Mouse (Mus musculus) ZHBTc4 (cell line): ENCODE measurements around the gene Dio3.

Experiments
- DNase-seq: peaks from one replicate; pipeline ENCODE4 v3.0.0-alpha.2; 2011; ENCODE audit warnings: low read depth, low spot score

Dio3 gene

DNA sequence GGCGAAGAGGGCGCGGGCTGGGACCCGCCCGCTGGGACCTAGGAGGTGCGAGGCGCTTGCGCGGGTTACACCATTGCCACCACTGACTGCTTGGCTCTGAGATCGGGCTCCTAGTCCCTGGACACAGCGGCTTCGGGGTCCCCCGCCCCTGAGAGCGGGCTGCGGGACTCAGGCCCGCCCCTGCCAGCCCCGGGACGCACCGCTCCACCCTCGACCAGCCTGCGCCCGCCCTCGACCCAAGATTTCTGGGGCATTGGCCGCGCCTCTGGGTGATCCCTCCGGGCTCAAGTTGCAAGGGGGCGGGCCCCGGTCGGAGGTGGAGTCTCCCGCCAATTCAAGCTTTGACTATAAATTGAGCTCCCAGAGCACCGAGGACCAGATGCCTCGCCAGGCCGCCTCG lies at the start of gene Dio3:
Gene Dio3 (plus strand): TSS at position 216 of the 400 bp plus-strand sequence.
- DNase-seq = peak; percentile 91

DNA sequence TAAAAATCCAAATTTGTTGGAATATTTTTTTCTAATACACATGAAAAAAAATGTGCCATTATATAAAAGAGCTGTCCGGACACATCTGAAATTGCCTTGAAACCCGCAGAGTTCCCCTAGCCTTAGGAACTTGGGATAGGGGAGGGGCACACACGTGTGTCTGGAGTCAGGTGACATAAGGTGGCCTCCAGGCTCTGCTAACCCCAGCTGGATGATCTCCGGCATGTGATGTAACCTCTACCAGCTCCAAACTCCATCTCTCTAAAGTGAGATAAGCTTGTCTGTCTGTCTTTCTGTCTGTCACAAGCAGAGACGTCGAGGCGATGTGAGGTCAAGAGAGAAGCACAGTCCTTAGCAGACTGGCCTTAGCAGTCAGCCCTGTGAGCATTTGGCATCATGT lies 48.6 kb upstream of the Dio3 start:
- DNase-seq = no peak

DNA sequence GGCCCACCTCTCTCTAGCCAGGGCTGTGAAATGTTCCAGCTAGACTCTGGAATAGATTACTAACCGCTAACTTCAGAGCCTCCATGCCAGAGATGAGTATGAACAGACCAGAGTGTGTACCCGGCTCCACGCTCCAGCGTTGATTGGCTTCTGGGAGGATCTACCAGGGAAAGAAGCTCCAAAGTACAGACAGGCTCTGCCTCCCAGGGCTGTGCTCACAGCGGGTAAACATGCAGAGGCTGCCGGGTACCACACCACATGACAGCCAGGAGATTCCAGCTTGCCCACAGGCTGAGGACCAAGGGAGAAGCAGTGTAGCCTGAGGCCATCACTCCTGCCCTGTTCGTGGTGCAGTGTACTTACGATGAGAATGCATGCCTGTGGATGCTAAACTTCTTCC lies 48.1 kb upstream of the Dio3 start:
- no peak for DNase-seq

GRCm38 (mm10) chr12:110231709-110232600 lies 46.9 kb upstream of the Dio3 start:
- peak; percentile 32 for DNase-seq

- no peak for DNase-seq
These were observed 43.0 kb upstream of the Dio3 start for GRCm38 (mm10) chr12:110235908-110236307.

- DNase-seq = no peak
These were observed 41.8 kb upstream of the Dio3 start for GRCm38 (mm10) chr12:110237046-110237445.

DNA sequence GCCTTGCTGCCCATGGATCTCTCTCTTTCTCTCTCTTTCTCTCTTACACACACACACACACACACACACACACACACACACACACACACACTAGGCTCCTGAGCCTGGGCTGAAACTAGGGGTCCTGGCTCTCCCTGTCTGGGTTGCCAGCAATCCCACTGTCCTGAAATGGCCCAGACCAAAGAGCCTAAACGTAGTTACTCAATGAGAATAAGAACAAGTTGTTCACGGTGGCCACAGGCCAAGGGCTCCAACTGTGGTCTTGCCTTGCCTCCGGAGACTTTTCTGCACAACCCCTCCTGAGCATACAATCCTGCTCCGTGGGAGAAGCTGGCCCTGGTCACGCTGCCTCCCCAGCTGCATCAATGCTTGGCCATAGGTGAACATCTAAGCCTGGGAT lies 39.5 kb upstream of the Dio3 start:
- DNase-seq = no peak

DNA sequence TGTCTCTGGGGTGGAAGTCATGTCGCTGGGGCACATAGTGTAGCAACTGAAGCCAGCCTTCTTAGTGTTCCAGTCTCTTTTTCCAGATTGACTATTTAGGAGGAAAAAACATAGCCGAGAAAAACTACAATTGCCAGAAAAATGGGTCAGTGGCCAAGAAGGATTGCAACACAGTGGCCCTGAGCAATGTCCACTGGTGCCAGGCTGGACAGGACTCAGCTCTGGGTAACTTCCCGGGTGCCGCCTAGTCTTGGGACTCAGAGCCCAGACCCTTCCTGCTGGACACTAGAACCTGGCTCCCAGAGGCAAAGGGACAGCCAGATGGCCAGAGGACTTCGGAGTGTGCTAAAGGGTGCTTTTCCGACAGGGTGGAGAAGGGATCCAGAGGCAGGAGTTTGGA lies 34.3 kb upstream of the Dio3 start:
- no peak for DNase-seq

DNA sequence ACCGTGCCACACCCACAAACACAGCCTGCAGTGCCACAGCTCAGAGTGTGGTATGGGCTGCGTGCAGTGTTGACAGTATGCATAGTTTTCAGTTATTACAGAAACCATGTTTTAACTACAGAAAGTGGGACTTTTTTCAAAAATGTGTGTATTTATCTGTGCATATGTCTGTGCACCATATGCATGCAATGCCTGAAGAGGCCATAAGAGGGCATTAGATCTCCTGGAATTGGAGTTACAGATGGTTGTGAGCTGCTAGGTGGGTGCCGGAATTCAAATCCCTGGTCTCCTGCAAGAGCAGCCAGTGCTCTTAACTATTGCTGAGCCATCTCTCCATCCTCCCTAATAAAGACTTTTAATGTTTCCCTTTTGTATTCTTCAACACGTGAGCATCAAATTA lies 33.4 kb upstream of the Dio3 start:
- peak; percentile 54 for DNase-seq

- DNase-seq = peak; percentile 27
These were observed 26.7 kb upstream of the Dio3 start for GRCm38 (mm10) chr12:110252163-110252575.

GRCm38 (mm10) chr12:110255731-110256130 lies 23.1 kb upstream of the Dio3 start:
- no peak for DNase-seq

GRCm38 (mm10) chr12:110256478-110257220 lies 22.2 kb upstream of the Dio3 start:
- no peak for DNase-seq

- DNase-seq = no peak
These were observed 10.6 kb upstream of the Dio3 start for GRCm38 (mm10) chr12:110268226-110268625.

DNA sequence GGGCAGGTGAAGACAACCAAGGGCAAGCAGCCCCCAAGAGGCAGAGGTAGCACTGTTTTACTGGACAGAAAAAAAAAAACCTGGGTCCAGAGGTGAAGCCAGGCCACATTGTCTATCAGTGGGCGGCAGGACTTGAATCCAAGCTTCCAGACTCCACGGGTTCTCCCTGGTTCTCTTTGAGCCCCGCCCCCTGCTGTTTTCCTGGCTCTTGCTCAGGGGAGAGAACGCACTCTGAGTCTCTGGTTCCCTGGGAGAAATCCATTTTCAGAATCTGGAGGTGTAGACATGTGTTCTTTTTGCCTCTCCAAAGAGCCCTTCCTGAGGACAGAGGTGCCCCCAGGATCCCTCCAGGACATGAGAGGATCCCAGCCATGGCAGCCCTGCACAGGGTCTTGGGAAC lies 9.2 kb upstream of the Dio3 start:
- no peak for DNase-seq

GRCm38 (mm10) chr12:110276034-110276433 lies 2.8 kb upstream of the Dio3 start:
- no peak for DNase-seq

DNA sequence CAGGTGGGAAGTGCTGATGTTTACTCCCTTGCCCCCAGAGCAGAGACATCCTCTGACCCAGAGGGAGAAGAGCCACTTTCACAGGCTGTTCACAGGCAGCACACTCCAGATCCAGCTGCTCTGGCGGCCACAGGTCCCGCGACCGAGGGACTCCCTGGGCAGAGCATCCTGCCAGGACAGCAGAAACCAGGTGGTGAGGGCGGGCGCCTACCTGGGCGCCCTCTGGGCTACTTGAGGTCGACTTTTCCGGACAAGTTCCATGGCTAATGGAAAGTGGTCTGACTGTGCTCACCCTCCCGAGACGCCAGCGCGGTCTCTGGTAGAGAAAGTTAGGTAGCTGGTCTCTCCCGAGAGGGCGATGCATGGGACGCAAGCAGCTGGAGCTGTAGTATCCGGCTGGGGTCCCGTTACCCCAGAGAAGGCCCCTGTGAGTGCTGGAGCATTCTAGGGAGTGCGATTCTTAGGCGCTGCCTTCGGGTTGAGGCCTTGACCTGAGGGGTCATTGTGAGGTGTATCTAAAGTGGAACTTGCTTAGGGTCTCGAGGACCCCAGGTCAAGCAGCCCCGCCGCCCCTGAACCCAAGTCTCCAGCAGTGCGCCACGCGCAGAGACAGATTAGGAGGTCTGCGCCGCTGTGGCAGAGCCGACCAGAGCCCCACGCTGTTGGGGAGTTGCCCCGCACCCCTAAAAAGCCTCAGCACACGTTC lies 1.5 kb upstream of the Dio3 start:
- DNase-seq = peak; percentile 52

DNA sequence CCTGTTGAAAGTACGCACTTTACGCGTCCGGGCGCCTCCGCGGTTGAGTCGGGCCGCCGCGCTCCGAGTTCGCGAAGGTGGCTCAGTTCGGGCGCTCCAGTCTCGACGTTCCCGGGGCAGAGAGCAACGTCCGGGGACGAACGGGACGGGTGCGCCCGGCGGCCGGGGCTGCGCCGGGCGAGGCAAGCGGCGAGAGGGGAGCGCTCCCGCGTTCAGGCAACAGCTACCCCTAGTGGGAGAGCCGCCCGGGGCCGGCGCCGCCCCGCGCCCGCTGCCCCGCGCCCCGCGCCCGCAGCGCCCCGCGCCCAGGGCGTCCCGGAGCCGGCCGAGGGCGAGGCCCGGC lies 932 bp upstream of the Dio3 start:
- peak; percentile 49 for DNase-seq

DNA sequence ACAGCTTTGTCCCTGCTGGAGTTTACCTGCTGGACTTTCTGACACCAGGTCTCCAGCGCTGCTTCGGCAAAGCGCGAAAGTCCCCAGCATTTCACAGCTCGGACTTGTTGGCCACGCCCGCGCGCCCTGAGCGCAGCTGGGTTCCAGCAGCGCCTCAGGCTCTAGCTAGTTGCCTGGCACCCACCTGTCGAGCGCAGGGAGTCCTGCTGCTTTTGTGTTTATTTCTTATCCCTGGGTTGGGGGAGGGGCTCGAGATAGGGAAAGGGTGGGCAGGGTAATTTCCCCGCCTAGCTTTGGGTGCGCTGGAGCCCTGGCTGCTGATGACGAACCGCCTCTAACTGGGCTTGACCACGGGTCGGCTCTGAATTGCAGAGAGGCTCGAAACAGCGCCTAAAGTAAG lies 1.5 kb downstream of the Dio3 start:
- DNase-seq = peak; percentile 93

GRCm38 (mm10) chr12:110283792-110284191 lies 4.9 kb downstream of the Dio3 start:
- DNase-seq = peak; percentile 53

- DNase-seq = no peak
These were observed 13.9 kb downstream of the Dio3 start for GRCm38 (mm10) chr12:110292816-110293215.

DNA sequence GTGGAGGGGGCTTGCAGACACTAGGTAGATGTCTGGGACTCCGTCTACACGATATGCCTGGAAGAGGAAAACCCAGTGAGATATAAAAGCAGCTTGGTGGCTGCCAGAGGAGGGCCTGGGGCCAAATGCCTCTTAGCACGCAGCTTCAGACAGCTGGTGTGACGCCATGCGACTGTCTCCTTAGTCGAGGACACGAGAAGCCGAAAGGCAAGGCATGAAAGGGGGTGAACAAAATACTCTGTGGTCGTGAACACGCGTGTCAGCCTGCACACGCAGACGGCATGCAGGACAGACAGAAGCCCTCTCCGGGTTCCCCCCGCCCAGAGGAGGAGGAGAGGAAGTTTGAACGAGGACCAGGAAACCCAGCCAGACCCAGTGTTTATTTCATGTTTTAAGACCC lies 16.0 kb downstream of the Dio3 start:
- no peak for DNase-seq

GRCm38 (mm10) chr12:110298653-110299052 lies 19.8 kb downstream of the Dio3 start:
- DNase-seq = no peak
